Mouse (Mus musculus): ENCODE data around the gene Syce1l.

Gene Syce1l

GRCm38 (mm10) chr8:113642926-113643325 lies at the start of gene Syce1l:
Syce1l (plus strand) TSS chr8:113643213.
- DNase-seq (ENCODE audit: low read depth, low spot score): no peak

- DNase-seq (ENCODE audit: low read depth, low spot score): no peak
Observed at GRCm38 (mm10) chr8:113598401-113598800, 44.6 kb upstream of the Syce1l start.

GRCm38 (mm10) chr8:113632634-113633033 lies 10.4 kb upstream of the Syce1l start:
- peak; percentile 41 for DNase-seq (ENCODE audit: low read depth, low spot score)

GRCm38 (mm10) chr8:113634161-113634560 lies 8.9 kb upstream of the Syce1l start:
- no peak for DNase-seq (ENCODE audit: low read depth, low spot score)

- DNase-seq (ENCODE audit: low read depth, low spot score): peak; percentile 99
Observed at GRCm38 (mm10) chr8:113634670-113635591, 8.1 kb upstream of the Syce1l start, which contains the start of gene Mon1b. Mon1b (plus strand) TSS chr8:113635587.

GRCm38 (mm10) chr8:113635592-113636279 lies 7.3 kb upstream of the Syce1l start:
- DNase-seq (ENCODE audit: low read depth, low spot score): no peak

- peak; percentile 35 for DNase-seq (ENCODE audit: low read depth, low spot score)
Observed at GRCm38 (mm10) chr8:113636280-113636628, 6.8 kb upstream of the Syce1l start.

- no peak for DNase-seq (ENCODE audit: low read depth, low spot score)
Observed at GRCm38 (mm10) chr8:113640357-113640756, 2.7 kb upstream of the Syce1l start.

GRCm38 (mm10) chr8:113643479-113644210 lies 632 bp downstream of the Syce1l start:
- DNase-seq (ENCODE audit: low read depth, low spot score): no peak

GRCm38 (mm10) chr8:113645220-113645619 lies 2.2 kb downstream of the Syce1l start:
- no peak for DNase-seq (ENCODE audit: low read depth, low spot score)

- DNase-seq (ENCODE audit: low read depth, low spot score): no peak
Observed at GRCm38 (mm10) chr8:113652450-113652849, 9.4 kb downstream of the Syce1l start.

GRCm38 (mm10) chr8:113653151-113653550 lies 10.1 kb downstream of the Syce1l start:
- no peak for DNase-seq (ENCODE audit: low read depth, low spot score)

- DNase-seq (ENCODE audit: low read depth, low spot score): peak; percentile 65
Observed at GRCm38 (mm10) chr8:113656154-113656553, 13.1 kb downstream of the Syce1l start.

- no peak for DNase-seq (ENCODE audit: low read depth, low spot score)
Observed at GRCm38 (mm10) chr8:113656681-113657298, 13.8 kb downstream of the Syce1l start.

GRCm38 (mm10) chr8:113660128-113660527 lies 17.1 kb downstream of the Syce1l start:
- no peak for DNase-seq (ENCODE audit: low read depth, low spot score)

GRCm38 (mm10) chr8:113664544-113664943 lies 21.5 kb downstream of the Syce1l start:
- DNase-seq (ENCODE audit: low read depth, low spot score): peak; percentile 30

- DNase-seq (ENCODE audit: low read depth, low spot score): no peak
Observed at GRCm38 (mm10) chr8:113665036-113665435, 22.0 kb downstream of the Syce1l start.

GRCm38 (mm10) chr8:113665951-113666350 lies 22.9 kb downstream of the Syce1l start:
- no peak for DNase-seq (ENCODE audit: low read depth, low spot score)

GRCm38 (mm10) chr8:113666714-113667432 lies 23.9 kb downstream of the Syce1l start:
- DNase-seq (ENCODE audit: low read depth, low spot score): no peak

GRCm38 (mm10) chr8:113669924-113670323 lies 26.9 kb downstream of the Syce1l start:
- no peak for DNase-seq (ENCODE audit: low read depth, low spot score)

Data from CD4-positive helper T cell, adult 2 months (primary cell).